Mouse (Mus musculus): Measurements from ENCODE around the gene Gm8871. TPM values are rescaled to one million over a fixed set of nuclear protein-coding genes. Genes with fewer than 3 reads are reported as not detected.

Gene Gm8871
- not detected for polyA plus RNA-seq (2017; shearing (Covaris generic))

DNA sequence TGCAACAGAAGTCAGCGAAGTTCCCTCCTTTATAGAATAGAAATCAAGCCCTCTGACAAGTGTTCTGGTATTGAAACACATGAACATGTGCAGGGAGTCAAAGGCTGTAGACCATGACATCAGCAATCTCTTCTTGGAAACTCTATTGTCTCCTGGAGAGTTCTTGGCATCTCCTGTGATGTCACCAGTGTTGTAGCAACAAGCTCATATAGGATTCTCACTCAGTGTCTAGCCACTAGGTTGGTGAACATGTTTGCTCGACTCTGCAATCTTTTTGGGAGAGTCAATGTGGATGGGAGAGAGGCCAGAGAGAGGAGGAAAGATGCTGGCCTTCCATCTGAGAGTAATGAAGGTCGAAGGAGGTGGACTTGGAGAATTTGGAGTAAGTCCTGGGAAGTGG, at the start of gene Gm8871, which contains the start of gene Gm8857:
Gm8871 (plus strand) TSS at position 301 of the 400 bp plus-strand sequence.
Gm8857 (plus strand) TSS at position 303 of the 400 bp plus-strand sequence.

Other genes with a start within 250 kb of the Gm8871 start
- gene Gm8857, start within 50 bp of the Gm8871 start, polyA plus RNA-seq (2017; shearing (Covaris generic)): not detected
- gene Gm8879, start 179.8 kb downstream of the Gm8871 start, polyA plus RNA-seq (2017; shearing (Covaris generic)): not detected
- not detected for gene Gm5861, start 235.3 kb downstream of the Gm8871 start, polyA plus RNA-seq (2017; shearing (Covaris generic))

Measured in CD4-positive, CD25-positive, alpha-beta regulatory T cell (primary cell).